Mouse (Mus musculus): ENCODE results near the gene Tmem38a.

Gene Tmem38a

GRCm38 (mm10) chr8:72571611-72572473 is at the start of gene Tmem38a:
TSS of gene Tmem38a (plus strand) at chr8:72572055.
- DNase-seq, result peak; percentile 85

DNA sequence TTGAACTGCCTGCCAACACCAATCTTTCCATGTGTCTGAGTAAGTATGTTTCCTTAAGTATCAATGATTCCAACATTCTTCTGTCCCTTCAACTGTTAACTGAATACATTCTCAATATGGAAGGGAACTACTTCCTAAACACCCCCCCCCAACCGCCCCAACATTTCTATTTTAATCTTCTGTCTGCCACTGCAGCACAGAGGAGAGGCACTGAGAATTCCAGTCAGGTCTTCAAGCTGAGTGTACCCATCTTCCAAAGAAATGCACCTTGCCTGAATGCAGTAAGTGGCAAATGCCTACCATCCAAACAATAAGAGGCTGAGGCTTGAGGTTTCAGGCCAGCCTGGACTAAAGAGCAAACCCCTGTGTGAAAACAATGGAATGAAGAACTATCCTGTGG is 39.8 kb upstream of the Tmem38a start:
- no peak for DNase-seq

DNA sequence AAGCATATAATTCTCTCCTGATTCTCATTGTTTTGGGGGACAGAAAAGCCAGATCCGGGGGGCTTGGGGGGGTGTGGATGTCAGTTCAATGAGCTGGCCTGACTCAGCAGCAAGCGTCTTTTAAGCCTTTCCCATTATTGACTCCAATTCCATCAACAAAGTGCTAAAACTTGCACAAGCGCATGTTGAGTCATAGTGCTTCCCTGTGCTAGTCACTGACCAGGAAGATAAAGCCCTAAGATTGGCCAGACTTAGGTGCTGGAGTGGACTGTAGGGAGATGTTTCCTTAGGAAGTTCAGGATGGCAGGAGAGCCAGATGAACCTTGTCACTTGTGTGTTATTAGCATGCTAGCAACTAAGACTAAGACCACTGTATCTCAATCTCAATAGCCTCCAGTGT is 37.0 kb upstream of the Tmem38a start:
- DNase-seq, result no peak

DNA sequence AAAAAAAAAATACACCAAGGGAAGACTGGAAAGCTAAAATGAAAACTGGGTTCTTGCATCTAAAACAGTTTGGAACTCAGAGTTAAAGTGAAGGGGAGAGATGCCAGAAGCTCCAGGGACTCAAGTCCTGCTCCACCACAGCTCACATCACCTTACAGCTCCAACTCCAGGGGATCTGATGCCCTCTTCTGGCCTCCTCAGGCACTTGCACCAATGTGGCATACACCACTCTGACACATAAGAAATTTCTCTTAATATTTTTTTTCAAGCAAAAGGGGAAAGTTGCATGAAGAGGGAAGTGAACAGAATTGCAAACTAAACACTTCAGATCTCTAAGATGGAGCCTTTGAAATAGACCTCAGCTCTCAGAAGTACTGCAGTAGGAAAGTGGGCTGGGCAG is 32.6 kb upstream of the Tmem38a start:
- DNase-seq, result no peak

- DNase-seq, result peak; percentile 63
Observed at GRCm38 (mm10) chr8:72547122-72547801, 24.6 kb upstream of the Tmem38a start.

DNA sequence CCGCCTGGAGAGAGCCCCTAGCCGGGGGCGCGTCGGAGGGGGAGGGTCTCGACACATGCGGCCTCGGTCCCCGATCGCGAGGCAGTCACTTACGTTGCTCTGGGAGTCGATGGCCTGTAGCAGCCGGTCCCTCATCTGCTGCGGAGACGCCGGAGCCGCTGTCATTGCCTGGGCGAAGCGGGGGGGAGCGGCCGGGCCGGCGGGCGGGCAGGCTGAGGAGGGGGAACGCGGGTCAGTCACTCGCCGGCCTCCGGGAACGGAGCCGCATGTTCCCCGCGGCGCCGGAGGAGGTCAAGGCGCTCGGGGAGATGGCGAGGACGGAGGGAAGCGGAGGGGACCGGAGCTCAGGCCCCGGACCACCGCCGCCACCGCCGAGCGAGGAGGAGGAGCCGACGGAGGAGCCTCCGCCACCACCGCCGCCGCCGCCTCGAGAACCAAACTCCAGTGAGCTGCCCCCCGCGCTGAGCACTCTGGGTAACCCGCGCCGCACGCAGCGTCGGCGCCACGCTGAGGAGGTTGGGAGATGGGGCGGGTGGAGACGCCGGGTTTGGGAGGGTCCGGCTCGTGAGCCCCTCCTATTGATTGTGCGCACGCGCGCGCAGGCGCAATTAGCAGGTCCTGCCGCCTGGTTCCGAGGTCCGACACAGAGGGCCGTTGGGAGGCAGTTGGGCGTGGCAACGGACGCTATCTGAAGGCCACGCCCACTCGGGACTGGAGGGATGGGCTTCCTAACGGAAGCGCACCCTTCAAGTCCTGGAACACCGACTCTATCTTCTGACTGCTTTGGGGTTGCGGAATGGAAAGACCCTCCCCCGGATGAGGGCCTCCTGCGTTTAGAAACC is 23.8 kb upstream of the Tmem38a start, which contains the start of gene Med26:
Med26 (minus strand) TSS at position 469 of the 842 bp plus-strand sequence.
- peak; percentile 99 for DNase-seq

DNA sequence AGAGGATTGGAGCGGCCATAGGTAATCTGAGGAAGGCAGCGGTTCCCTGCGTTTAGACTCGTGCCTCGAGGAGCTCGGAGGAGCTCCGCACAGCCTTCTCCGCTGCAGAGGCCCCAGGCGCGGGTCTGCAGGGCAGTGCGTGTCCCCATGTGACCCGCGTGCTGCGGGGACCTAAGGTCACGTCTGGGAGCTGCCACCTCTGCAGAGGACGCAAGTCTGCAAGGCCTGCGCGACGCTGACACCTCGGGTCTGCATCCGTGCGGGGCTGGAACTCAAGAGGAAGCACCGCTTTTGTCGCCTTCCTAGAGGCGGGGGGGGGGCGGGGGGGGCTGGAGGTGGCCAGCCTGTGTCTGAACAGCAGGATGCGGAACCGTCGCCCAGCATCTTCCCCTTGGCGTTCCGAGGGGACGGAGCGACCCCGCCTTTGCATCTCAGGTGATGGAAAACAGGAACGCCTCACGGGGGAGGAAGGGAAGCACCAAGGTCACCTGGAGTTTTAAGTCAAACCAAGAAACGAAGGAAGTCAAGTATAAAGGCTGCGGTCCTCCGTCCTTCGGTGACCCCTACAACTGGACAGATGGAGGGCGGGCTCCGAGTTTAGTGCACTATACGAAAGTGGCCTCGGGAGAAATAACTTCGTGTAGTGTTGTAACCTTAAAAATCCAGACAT is 23.1 kb upstream of the Tmem38a start:
- DNase-seq, result no peak

- peak; percentile 38 for DNase-seq
Observed at GRCm38 (mm10) chr8:72549314-72549892, 22.5 kb upstream of the Tmem38a start.

GRCm38 (mm10) chr8:72555770-72556169 is 16.1 kb upstream of the Tmem38a start:
- DNase-seq, result no peak

DNA sequence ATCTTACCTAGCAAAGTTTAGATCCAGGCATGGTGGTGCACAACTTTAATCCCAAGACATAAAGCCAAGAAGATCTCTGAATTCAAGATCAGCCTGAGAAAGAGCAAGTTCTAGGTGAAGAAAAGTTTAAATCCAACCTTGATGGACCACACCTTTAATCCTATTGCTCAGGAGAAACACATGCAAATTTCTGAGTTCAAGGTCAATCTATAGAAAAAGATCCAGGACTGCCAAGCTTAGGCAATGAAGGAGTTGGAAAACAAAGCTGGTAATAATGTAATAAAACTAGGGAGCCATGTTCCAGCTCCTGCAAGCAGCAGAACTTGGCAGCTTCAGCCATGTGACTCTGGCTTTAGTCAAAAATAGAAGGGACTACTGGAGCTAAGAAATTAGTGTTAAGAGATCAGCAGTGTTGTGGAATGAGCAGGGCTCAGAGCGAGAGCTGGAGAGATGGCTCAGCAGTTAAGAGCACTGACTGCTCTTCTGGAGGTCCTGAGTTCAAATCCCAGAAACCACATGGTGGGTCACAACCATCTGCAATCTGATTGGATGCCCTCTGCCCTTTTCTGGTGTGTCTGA is 10.7 kb upstream of the Tmem38a start:
- DNase-seq, result no peak

- no peak for DNase-seq
Observed at GRCm38 (mm10) chr8:72565970-72566369, 5.9 kb upstream of the Tmem38a start.

- DNase-seq, result peak; percentile 98
Observed at GRCm38 (mm10) chr8:72570633-72571610, 933 bp upstream of the Tmem38a start, which contains the start of gene Smim7. TSS of gene Smim7 (minus strand) at chr8:72571088.

- DNase-seq, result peak; percentile 66
Observed at GRCm38 (mm10) chr8:72572507-72572906, 652 bp downstream of the Tmem38a start.

DNA sequence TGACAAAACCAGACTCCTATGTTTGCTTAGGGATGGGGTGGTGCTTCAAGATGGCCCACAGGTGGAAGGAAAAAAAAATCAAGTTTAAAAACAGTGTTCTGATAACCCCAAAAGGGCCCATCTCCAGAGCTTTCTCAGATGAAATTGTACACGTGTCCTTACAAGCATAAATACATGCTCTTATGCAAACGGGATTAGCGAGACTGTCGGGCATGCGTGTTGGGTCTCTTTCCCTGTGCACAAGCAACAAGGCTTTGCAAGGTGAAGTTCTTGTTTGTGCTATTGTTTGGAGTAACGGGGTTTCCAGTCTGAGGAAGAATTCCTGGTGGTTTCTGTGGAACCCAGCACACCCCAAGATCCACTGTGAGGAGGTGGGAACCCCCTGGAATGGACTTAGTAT is 1.6 kb downstream of the Tmem38a start:
- DNase-seq, result no peak

- DNase-seq, result no peak
Observed at GRCm38 (mm10) chr8:72575915-72576314, 4.1 kb downstream of the Tmem38a start.

DNA sequence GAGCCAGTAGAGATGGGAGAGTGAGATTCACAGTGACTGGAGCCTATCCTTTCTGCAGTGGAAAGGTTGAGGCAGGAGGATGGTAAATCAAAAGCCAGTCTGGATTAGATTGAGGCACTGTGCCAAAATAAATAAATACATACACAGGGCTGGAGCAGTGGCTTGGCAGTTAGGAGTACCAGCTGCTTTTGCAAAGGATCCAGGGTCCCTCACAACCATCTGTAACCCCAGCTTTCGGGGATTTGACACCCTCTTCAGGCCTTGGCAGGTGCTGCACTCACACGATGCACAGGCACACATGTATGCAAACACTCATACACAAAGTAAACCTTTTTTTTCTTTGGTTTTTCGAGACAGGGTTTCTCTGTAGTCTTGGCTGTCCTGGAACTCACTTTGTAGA is 5.4 kb downstream of the Tmem38a start:
- no peak for DNase-seq

DNA sequence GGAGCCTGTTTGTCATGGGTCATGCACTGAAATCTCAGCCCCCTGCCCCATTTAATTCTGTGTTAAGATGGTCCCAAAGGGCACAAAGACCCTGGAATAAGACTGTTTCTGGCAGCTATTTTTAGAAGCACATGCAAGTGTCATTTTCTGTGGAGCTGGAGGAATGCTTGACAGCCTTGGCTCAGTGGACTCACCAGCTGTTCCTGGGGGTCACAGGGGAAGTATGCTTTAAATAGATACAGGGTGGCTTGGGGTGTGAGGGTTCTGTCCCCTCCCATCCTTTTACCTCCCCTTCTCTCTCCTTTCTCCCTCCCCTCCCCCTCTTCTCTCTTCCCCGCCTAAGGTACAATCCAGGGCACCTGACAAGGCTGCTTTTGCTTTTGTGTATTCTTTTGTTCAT is 6.1 kb downstream of the Tmem38a start:
- no peak for DNase-seq

GRCm38 (mm10) chr8:72579374-72579773 is 7.5 kb downstream of the Tmem38a start:
- no peak for DNase-seq

DNA sequence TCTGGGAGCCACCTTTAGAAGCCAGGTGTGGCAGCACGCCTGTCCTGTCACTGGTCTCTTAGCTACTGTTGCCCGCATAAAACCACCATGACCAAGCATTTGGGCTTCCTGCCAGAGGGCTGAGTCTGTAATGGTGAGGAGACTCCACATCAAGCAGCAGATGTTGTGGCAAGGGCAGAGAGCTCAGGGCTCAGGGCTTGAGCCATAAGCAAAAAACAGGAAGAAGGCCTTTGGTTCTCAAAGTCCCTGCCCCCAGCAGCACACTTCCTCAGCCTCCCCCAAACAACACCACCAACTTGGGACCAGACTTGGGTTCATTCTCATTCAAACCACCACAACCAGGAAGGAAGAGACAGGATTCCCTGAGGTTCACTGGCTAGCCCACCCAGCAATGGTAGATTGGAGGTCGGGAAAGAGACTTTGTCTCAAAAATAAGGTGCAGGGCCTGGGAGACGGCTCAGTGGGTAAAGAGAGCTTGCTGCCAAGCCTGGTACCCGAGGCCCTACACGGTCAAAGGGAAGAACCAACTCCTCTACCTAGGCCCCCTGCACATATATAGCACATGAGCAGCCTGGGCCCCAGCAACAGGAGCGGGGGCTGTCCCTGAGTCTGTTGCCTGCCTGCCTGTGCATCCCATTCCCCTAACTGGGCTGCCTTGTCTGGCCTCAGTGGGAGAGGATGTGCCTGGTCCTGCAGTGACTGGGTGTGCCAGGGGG is 11.4 kb downstream of the Tmem38a start:
- DNase-seq, result no peak

DNA sequence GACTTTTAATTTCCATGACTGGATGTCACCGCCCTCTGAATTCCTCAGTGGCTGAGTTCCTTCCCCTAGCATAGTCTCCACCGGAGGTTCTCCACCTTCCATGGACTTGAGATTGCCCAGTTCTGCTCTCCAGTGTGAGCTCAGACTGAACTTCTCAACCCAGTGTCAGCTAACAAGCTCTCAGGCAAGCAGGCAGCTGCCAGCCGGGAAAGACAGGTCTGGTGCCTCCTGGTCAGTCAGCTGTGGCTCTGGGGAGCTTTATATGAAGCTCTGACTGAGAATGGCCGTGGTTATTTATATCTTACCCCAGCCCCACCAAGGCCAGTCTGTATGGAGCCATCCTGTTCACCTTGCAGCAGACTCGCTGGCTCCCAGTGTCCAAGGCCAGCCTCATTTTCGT is 12.5 kb downstream of the Tmem38a start:
- no peak for DNase-seq
